Mouse (Mus musculus) myocyte (in vitro differentiated cells): Measurements from ENCODE around the gene Olfr492. TPM values are rescaled to one million over a fixed set of nuclear protein-coding genes. Genes with fewer than 3 reads are reported as not detected.

Experiments used
- H3K27me3 ChIP-seq: one replicate; pipeline ENCODE4 v1.6.1; 2011; ENCODE audit not compliant: control insufficient read depth, insufficient read depth, insufficient read length
- H3K36me3 ChIP-seq: one replicate; pipeline ENCODE4 v1.6.1; 2011; ENCODE audit not compliant: control insufficient read depth, insufficient read depth
- H3K4me2 ChIP-seq: one replicate; pipeline ENCODE4 v1.6.1; 2011; ENCODE audit warnings: low read depth, control low read depth
- H3K4me3 ChIP-seq: one replicate; pipeline ENCODE4 v1.5.1; 2011; ENCODE audit warnings: mild to moderate bottlenecking, control low read depth, moderate library complexity
- H3K79me2 ChIP-seq: one replicate; pipeline ENCODE4 v1.6.1; 2011; ENCODE audit not compliant: control insufficient read depth, insufficient read depth
- H3ac ChIP-seq: one replicate; pipeline ENCODE4 v1.6.1; 2011; ENCODE audit not compliant: control insufficient read depth, insufficient read length
- CEBPB ChIP-seq: IDR thresholded peaks from 2 replicates; pipeline ENCODE4 v1.6.1; 2011; ENCODE audit warnings: mild to moderate bottlenecking, moderate library complexity; ENCODE audit not compliant: poor library complexity, insufficient read depth, severe bottlenecking
- E2F4 ChIP-seq: IDR thresholded peaks from one replicate; pipeline ENCODE4 v1.6.1; 2011; ENCODE audit warnings: mild to moderate bottlenecking, control low read depth, moderate library complexity; ENCODE audit not compliant: insufficient read depth
- MAX ChIP-seq: IDR thresholded peaks from one replicate; pipeline ENCODE4 v1.6.1; 2011; ENCODE audit warnings: low read depth, mild to moderate bottlenecking, control low read depth
- MYOD1 ChIP-seq, 3 experiments: IDR thresholded peaks; one replicate each; pipeline ENCODE4 v1.6.1; 2011; ENCODE audit warnings: control low read depth in 2 of 3, low read depth in 2 of 3, mild to moderate bottlenecking in 2 of 3, moderate library complexity in 1 of 3; ENCODE audit not compliant: insufficient read length in 2 of 3, control insufficient read depth in 1 of 3
- MYOG ChIP-seq, 3 experiments: IDR thresholded peaks; one replicate each; pipeline ENCODE4 v1.6.1; 2011; ENCODE audit warnings: control low read depth in 2 of 3, low read depth in 2 of 3, mild to moderate bottlenecking in 2 of 3; ENCODE audit not compliant: insufficient read length in 2 of 3, control insufficient read depth in 1 of 3, insufficient read depth in 1 of 3
- POLR2A ChIP-seq: IDR thresholded peaks from one replicate; pipeline ENCODE4 v1.6.1; 2011; ENCODE audit warnings: low read depth, mild to moderate bottlenecking, control low read depth, moderate library complexity; ENCODE audit not compliant: insufficient read length
- POLR2AphosphoS2 ChIP-seq: IDR thresholded peaks from one replicate; pipeline ENCODE4 v1.6.1; 2011; ENCODE audit warnings: low read depth, control low read depth; ENCODE audit not compliant: insufficient read length
- REST ChIP-seq: IDR thresholded peaks from one replicate; pipeline ENCODE4 v1.6.1; 2011; ENCODE audit warnings: mild to moderate bottlenecking, control low read depth, moderate library complexity; ENCODE audit not compliant: insufficient read depth, insufficient read length
- SRF ChIP-seq: IDR thresholded peaks from one replicate; pipeline ENCODE4 v1.6.1; 2011; ENCODE audit warnings: low read depth; ENCODE audit not compliant: control insufficient read depth, insufficient read length
- TCF12 ChIP-seq: IDR thresholded peaks from one replicate; pipeline ENCODE4 v1.6.1; 2011; ENCODE audit warnings: mild to moderate bottlenecking, control low read depth; ENCODE audit not compliant: poor library complexity, insufficient read depth, severe bottlenecking
- TCF3 ChIP-seq: IDR thresholded peaks from one replicate; pipeline ENCODE4 v1.6.1; 2011; ENCODE audit warnings: low read depth, control low read depth; ENCODE audit not compliant: insufficient read length
- USF1 ChIP-seq: IDR thresholded peaks from one replicate; pipeline ENCODE4 v1.6.1; 2011; ENCODE audit warnings: low read depth, mild to moderate bottlenecking, control low read depth, moderate library complexity
- polyA plus RNA-seq: library from polyadenylated mRNA; unstranded; fragments of >200 nt; fragmentation: generic; extraction: Trizol; gene quantifications from one replicate; pipeline ENCODE4 v1.2.1, GENCODE M21; 2012; ENCODE audit warnings: missing spikeins

Olfr492 gene
- not detected for polyA plus RNA-seq

DNA sequence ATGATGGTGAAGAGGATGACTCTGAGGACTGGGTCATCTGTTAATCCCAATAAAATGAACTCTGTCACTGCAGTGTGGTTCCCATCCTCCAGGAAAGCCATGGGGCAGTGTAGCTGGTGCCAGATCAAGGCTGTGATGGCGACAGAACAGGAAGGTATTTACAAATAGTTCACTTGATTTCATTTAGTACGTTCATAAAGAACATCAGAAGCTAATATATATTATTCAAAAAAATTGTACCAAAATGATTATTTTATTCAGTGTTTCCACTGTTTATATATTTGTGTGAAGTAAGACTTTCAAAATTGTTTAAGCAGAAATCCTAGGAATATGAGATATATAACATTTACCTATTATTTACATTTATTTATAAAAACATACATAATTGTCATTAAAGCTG lies at the start of gene Olfr492:
Gene Olfr492, minus strand, starts transcription at position 101 of the 400 bp plus-strand sequence.
- Histone ChIP-seq H3K4me3 (no peak within 1 kb of the TSS), H3K79me2 (no peaks in the 10 kb centered on the region), H3ac (no peak within 1 kb of the TSS), H3K4me2 (no peak within 1 kb of the TSS), H3K36me3 (no peaks in the 10 kb centered on the region), H3K27me3 (no peaks in the 10 kb centered on the region)
- TF ChIP-seq SRF (no peak), TCF3 (no peak), MAX (no peak), USF1 (no peak), CEBPB (no peak), E2F4 (no peak), MYOD1 (IDR thresholded peaks at IDR 0.05; ENCODE audit: control insufficient read depth in 1 of 3, insufficient read length in 2 of 3, low read depth in 2 of 3) (no peak), TCF12 (no peak), POLR2A (no peak), REST (no peak), MYOG (IDR thresholded peaks at IDR 0.05; ENCODE audit: control insufficient read depth in 1 of 3, insufficient read depth in 1 of 3, insufficient read length in 2 of 3, low read depth in 2 of 3) (no peak), POLR2AphosphoS2 (no peak)

DNA sequence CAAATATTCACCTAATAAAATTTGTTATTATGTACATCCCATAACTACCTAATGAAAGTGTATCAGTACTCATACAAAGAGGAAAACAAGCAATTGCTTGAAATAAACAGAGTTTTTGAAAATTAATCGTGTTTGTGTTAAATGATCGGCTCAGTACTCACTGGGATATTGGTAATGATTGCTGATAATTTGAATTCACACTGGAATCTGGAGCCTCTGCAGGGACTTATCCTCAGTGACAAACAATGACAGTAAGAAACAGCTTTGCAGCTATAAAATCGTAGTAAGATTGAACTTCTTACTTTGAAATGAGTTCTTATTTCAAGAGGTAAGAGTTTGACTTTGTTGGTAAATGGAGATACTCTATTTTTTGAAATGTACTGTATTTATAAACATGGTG lies 41.6 kb upstream of the Olfr492 start, which contains the start of gene Olfr494:
Gene Olfr494, plus strand, starts transcription at position 301 of the 400 bp plus-strand sequence.
- TF ChIP-seq REST (no peak), SRF (no peak), MYOD1 (IDR thresholded peaks at IDR 0.05; ENCODE audit: control insufficient read depth in 1 of 3, insufficient read length in 2 of 3, low read depth in 2 of 3) (no peak), MYOG (IDR thresholded peaks at IDR 0.05; ENCODE audit: control insufficient read depth in 1 of 3, insufficient read depth in 1 of 3, insufficient read length in 2 of 3, low read depth in 2 of 3) (no peak), CEBPB (no peak), TCF12 (no peak), TCF3 (no peak), E2F4 (no peak), MAX (no peak), POLR2A (no peak), POLR2AphosphoS2 (no peak), USF1 (no peak)
- H3K36me3 ChIP-seq = no peaks in the 10 kb centered on the region
- H3K79me2 ChIP-seq = no peaks in the 10 kb centered on the region
- H3K4me3 ChIP-seq = no peak within 1 kb of the TSS
- no peak within 1 kb of the TSS for H3K4me2 ChIP-seq
- no peak within 1 kb of the TSS for H3ac ChIP-seq
- no peaks in the 10 kb centered on the region for H3K27me3 ChIP-seq

DNA sequence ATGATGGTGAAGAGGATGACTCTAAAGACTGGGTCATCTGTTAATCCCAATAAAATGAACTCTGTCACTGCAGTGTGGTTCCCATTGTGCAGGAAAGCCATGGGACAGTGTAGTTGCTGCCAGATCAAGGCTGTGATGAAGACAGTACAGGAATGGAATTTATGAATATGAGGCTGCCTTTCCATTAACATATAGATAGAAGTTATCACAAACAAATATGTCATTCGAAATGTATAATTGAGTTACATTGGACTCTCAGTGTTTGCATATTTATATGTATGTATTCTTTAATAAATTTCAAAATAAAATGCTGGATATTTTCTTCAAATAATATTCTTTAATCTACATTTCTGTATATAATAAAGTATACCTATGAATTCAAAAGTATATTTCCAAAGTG lies 23.4 kb upstream of the Olfr492 start, which contains the start of gene Olfr493:
Gene Olfr493, minus strand, starts transcription at position 101 of the 400 bp plus-strand sequence.
- H3K4me2 ChIP-seq = no peak within 1 kb of the TSS
- no peaks in the 10 kb centered on the region for H3K36me3 ChIP-seq
- H3K27me3 ChIP-seq = no peaks in the 10 kb centered on the region
- TF ChIP-seq USF1 (no peak), POLR2AphosphoS2 (no peak), POLR2A (no peak), REST (no peak), MYOD1 (IDR thresholded peaks at IDR 0.05; ENCODE audit: control insufficient read depth in 1 of 3, insufficient read length in 2 of 3, low read depth in 2 of 3) (no peak), MAX (no peak), SRF (no peak), MYOG (IDR thresholded peaks at IDR 0.05; ENCODE audit: control insufficient read depth in 1 of 3, insufficient read depth in 1 of 3, insufficient read length in 2 of 3, low read depth in 2 of 3) (no peak), TCF12 (no peak), CEBPB (no peak), TCF3 (no peak), E2F4 (no peak)
- H3ac ChIP-seq = no peak within 1 kb of the TSS
- no peak within 1 kb of the TSS for H3K4me3 ChIP-seq
- H3K79me2 ChIP-seq = no peaks in the 10 kb centered on the region

DNA sequence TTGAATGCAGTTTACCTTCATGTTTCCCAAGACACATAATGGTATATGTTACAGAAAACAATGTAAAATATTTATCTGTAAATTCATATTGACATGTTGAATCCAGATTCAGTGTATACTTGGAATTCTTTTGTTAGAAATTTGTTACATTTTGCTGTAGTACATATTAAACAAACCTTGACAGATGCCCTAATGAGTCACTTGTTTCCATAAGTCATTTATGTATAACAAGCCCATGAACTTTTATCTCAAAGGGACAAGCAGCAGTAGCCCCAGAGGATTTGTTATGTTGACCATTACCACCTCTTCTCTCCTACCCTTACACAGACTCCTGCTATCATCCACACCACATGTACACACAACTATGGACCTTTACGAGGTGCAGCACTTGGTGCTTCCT lies 10.3 kb downstream of the Olfr492 start, which contains the start of gene Olfr491:
Gene Olfr491, plus strand, starts transcription at position 301 of the 400 bp plus-strand sequence.
- TF ChIP-seq MYOD1 (IDR thresholded peaks at IDR 0.05; ENCODE audit: control insufficient read depth in 1 of 3, insufficient read length in 2 of 3, low read depth in 2 of 3) (no peak), POLR2AphosphoS2 (no peak), E2F4 (no peak), CEBPB (no peak), MAX (no peak), TCF3 (no peak), REST (no peak), SRF (no peak), MYOG (IDR thresholded peaks at IDR 0.05; ENCODE audit: control insufficient read depth in 1 of 3, insufficient read depth in 1 of 3, insufficient read length in 2 of 3, low read depth in 2 of 3) (no peak), POLR2A (no peak), TCF12 (no peak), USF1 (no peak)
- no peak within 1 kb of the TSS for H3K4me2 ChIP-seq
- H3K79me2 ChIP-seq = no peaks in the 10 kb centered on the region
- no peaks in the 10 kb centered on the region for H3K27me3 ChIP-seq
- no peak within 1 kb of the TSS for H3K4me3 ChIP-seq
- H3K36me3 ChIP-seq = no peaks in the 10 kb centered on the region
- H3ac ChIP-seq = no peak within 1 kb of the TSS
